Mouse (Mus musculus) ES-E14 (cell line): Measurements from ENCODE around the gene Col4a3.

Experiments used
- CHD2 ChIP-seq: IDR thresholded peaks from 2 replicates; pipeline ENCODE4 v1.6.1; 2014; ENCODE audit warnings: mild to moderate bottlenecking, low read depth, low read length, inconsistent platforms
- HCFC1 ChIP-seq: IDR thresholded peaks from 2 replicates; pipeline ENCODE4 v1.6.1; 2012; ENCODE audit warnings: low read length, inconsistent platforms, borderline replicate concordance; ENCODE audit not compliant: insufficient read depth
- MAFK ChIP-seq: IDR thresholded peaks from 2 replicates; pipeline ENCODE4 v1.6.1; 2014; ENCODE audit warnings: mild to moderate bottlenecking, low read depth, low read length, inconsistent platforms; ENCODE audit not compliant: insufficient read depth
- ZC3H11A ChIP-seq: IDR thresholded peaks from 2 replicates; pipeline ENCODE4 v1.6.1; 2012; ENCODE audit warnings: low read depth, mild to moderate bottlenecking, inconsistent platforms, low read length, borderline replicate concordance
- ZNF384 ChIP-seq: IDR thresholded peaks from 2 replicates; pipeline ENCODE4 v1.6.1; 2012; ENCODE audit warnings: low read depth, low read length, inconsistent platforms

DNA sequence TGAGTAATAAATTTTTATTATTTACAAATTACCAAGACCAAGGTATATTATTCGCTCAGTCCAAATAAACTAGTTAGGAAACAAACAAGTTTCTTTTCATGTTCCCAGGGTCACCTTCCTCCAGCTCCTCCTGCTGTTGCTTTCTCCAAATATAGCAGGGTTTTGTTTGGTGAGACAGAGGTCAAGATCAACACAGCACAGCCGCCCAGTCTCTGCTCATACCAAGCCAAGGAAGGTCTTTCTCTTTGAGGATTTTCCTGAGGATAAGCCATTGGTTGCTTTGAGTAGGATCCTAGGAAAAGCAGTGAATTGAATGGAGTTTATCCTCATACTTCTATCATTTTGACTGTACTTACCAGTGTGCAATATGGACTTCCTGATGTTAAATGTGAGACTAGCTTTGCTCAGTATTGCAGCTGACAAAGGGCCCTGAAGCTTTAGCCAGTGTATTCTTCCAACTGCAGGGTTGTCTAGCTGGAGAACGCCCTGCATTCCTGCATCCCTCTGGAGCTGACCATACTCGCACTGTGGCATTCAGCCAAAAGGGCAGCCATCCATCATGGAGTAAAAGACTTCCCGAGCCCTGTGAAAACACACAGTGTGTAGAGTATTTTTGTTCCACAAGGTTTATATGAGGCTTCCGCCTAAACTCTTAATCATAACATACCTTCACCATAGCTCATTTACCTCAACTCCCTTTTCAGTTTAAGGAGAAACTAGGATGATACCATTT lies 10.3 kb downstream of the Col4a3 start:
- no peak for TF ChIP-seq MAFK
- TF ChIP-seq ZC3H11A, result no peak
- TF ChIP-seq CHD2, result no peak
- TF ChIP-seq ZNF384, result no peak
- TF ChIP-seq HCFC1, result no peak
